Mouse (Mus musculus): ENCODE measurements at regions not wholly inside any gene's neighbourhood (a gene's known extent, or its start where the extent isn't known, plus 50 kb on each side); places are given as distances from the start of the nearest gene placed in this dataset.

DNA sequence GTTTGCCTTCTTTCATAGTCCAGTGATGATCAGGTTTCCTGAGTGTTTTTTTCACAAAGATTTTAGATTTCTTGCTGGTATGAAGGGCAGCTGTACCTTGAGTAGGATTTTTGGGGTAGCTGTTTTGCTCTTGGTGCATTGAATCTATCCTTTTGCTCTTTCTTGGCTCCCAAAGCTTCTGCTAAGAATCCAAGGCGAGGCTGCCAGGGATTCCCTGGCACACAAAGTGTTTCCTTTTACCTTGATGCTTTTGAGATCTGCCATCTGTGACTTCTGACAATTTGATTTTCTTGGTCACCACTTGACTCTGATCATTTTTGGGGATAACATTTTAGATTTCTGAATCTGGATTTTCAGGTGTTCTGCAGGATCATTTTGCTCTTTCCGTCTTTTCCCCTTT lies 144.3 kb upstream of the Ghitm start:
- TF ChIP-seq POLR2A (IDR thresholded peaks at IDR 0.05; ENCODE audit: extremely low read depth, insufficient read depth, low read length) (no peak), CTCF (IDR thresholded peaks at IDR 0.05; ENCODE audit: low read depth, low read length) (no peak)
